ENCODE assay signal across 12 mouse cellular contexts in the genomic region with DNA sequence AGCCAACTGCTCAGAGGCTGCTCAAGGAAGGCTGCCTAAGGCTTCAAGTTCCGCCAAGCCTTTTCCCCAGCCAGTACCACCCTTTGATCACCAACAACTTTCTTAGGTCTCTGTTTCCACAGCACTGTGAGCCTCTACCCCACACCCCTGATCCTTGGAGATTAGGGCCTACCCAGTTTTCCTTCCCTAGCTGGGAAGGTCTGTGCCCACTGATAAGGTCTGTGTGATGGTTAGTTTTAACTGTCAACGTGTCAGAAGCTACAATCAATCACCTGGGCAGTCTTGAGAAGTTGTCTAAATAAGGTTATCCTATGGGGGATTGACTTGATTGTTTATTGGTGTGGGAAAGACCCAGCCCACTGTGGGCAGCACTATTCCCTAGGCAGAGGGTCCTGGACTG. TPM values are rescaled to one million over a fixed set of nuclear protein-coding genes. Genes with fewer than 3 reads are reported as not detected.
A peak's percentile ranks its signal among the peaks of the same experiment; 100 is the strongest.
DNase-seq lines count a peak whose midpoint lies in the region; ATAC-seq and TF ChIP-seq lines count a peak whose summit lies in the region.
"Had no signal": no experiment of that assay in that cellular context is flagged by ENCODE, and none has a peak within 500 bp of the region (broad histone marks: within the 10 kb centered on the region; RNA-seq: fewer than 3 reads in every experiment).

No protein-coding gene starts in this region.

- no peaks in the 10 kb centered on the region for H3K27me3 ChIP-seq in lung, embryonic 14.5 days (ENCODE audit: insufficient read depth, low read length)
- H3K27me3 ChIP-seq in intestine, embryonic 16.5 days (replicated peaks; ENCODE audit: control insufficient read depth, insufficient read depth, low read length): no peaks in the 10 kb centered on the region
- H3K27me3 ChIP-seq: neural tube, embryonic 13.5 days had no signal

- TF ChIP-seq CTCF in lung, embryonic 14.5 days (IDR thresholded peaks at IDR 0.05; ENCODE audit: low read depth): no peak

- H3K4me3 ChIP-seq in lung, embryonic 14.5 days (ENCODE audit: low read depth, low read length): no peak overlapping the region
- no peak overlapping the region for H3K4me3 ChIP-seq in intestine, embryonic 16.5 days (ENCODE audit: low read length)
- H3K4me3 ChIP-seq: left cerebral cortex, adult 2 months; neural tube, embryonic 13.5 days had no signal

- peaks cover 20% of the 10 kb centered on the region for H3K4me1 ChIP-seq in lung, embryonic 14.5 days (ENCODE audit: insufficient read depth)
- H3K4me1 ChIP-seq in intestine, embryonic 16.5 days (ENCODE audit: control insufficient read depth, insufficient read depth, low read length): peaks cover 24% of the 10 kb centered on the region

- H3K36me3 ChIP-seq in lung, embryonic 14.5 days (ENCODE audit: insufficient read depth): peaks cover 12% of the 10 kb centered on the region; the same call in 1 of the 2 replicates
- H3K36me3 ChIP-seq in intestine, embryonic 16.5 days (ENCODE audit: control insufficient read depth, insufficient read depth, low read length): no peaks in the 10 kb centered on the region
- H3K36me3 ChIP-seq: neural tube, embryonic 13.5 days had no signal

- 0 out of 2 replicates have a peak, but pooled peaks have one; percentile 14 for ATAC-seq in lung, embryonic 14.5 days (ENCODE audit: insufficient read depth)
- ATAC-seq in intestine, embryonic 16.5 days: peak; percentile 23; the same call in 1 of the 2 replicates
- peak; percentile 88 for ATAC-seq in megakaryocyte-erythroid progenitor cell, adult 5-6 weeks (replicated peaks; ENCODE audit: low FRiP score, low TSS enrichment, poor library complexity, severe bottlenecking)

- H3K27ac ChIP-seq in lung, embryonic 14.5 days (ENCODE audit: low read depth): peak overlapping the region; percentile 93
- H3K27ac ChIP-seq in intestine, embryonic 16.5 days (ENCODE audit: low read length): peak overlapping the region; percentile 90
- H3K27ac ChIP-seq: left cerebral cortex, adult 2 months; neural tube, embryonic 13.5 days had no signal

- H3K4me2 ChIP-seq in lung, embryonic 14.5 days: no peak overlapping the region; the same call in 1 of the 2 replicates
- H3K4me2 ChIP-seq in intestine, embryonic 16.5 days (ENCODE audit: low read depth, low read length): no peak overlapping the region
- H3K4me2 ChIP-seq: midbrain, embryonic 11.5 days; neural tube, embryonic 13.5 days had no signal

- DNase-seq in lung, embryonic 14.5 days: no peak
- no peak for DNase-seq in lung, adult 18-20 months
- peak; percentile 84 for DNase-seq in c-Kit-positive CD71-positive TER-119-positive erythroid progenitor cells, embryonic 14.5 days (ENCODE audit: low spot score)
- no peak for DNase-seq in frontal cortex, postnatal 36 days (ENCODE audit: low spot score in 2 of 2)
- DNase-seq in cerebellum, postnatal 14 days: no peak
- no peak for DNase-seq in embryo, embryonic 10.5 days (ENCODE audit: low spot score)
- DNase-seq: kidney, adult 11 months had no signal

- H3K9ac ChIP-seq in lung, embryonic 14.5 days: no peak overlapping the region
- H3K9ac ChIP-seq in intestine, embryonic 16.5 days (ENCODE audit: low read depth, low read length): 0 out of 2 replicates have a peak overlapping the region, but pooled peaks have one; percentile 30
- H3K9ac ChIP-seq: neural tube, embryonic 13.5 days had no signal

- H3K9me3 ChIP-seq in lung, embryonic 14.5 days (ENCODE audit: low read depth, low read length): no peaks in the 10 kb centered on the region
- H3K9me3 ChIP-seq in intestine, embryonic 16.5 days (ENCODE audit: control insufficient read depth, low read length): no peaks in the 10 kb centered on the region
- H3K9me3 ChIP-seq: neural tube, embryonic 13.5 days had no signal

- 50% methylated on average over 2 of the region's 2 CpGs for WGBS in lung, embryonic 14.5 days
- 63% methylated on average over 2 of the region's 2 CpGs for WGBS in intestine, embryonic 16.5 days

RNA-seq across cellular contexts. Expression of gene Piezo1, which starts 13.3 kb away (rescaled TPM):
- polyA plus RNA-seq in lung, embryonic 14.5 days (2014; fragmentation: Nextera tagmentation; extraction: Ambion mirVana): 26.6 and 27.7 TPM in 2 replicates
- 9.8 and 11.3 TPM in 2 replicates for polyA plus RNA-seq in intestine, embryonic 16.5 days (2015; fragmentation: Nextera tagmentation; extraction: Ambion mirVana)
- 84.0 and 93.5 TPM in 2 replicates for total RNA-seq in megakaryocyte-erythroid progenitor cell, adult 5-6 weeks (2014; fragmentation: Nextera tagmentation)
- 31.1 and 31.5 TPM in 2 replicates for total RNA-seq in megakaryocyte-erythroid progenitor cell, adult 5-6 weeks (2017)

RNA-seq across cellular contexts. Expression of gene Cdt1, which starts 30.0 kb away (rescaled TPM):
- polyA plus RNA-seq in lung, embryonic 14.5 days (2014; fragmentation: Nextera tagmentation; extraction: Ambion mirVana): 47.1 and 50.3 TPM in 2 replicates
- 36.2 and 40.0 TPM in 2 replicates for polyA plus RNA-seq in intestine, embryonic 16.5 days (2015; fragmentation: Nextera tagmentation; extraction: Ambion mirVana)
- 133 and 150 TPM in 2 replicates for total RNA-seq in megakaryocyte-erythroid progenitor cell, adult 5-6 weeks (2014; fragmentation: Nextera tagmentation)
- 34.5 and 70.6 TPM in 2 replicates for total RNA-seq in megakaryocyte-erythroid progenitor cell, adult 5-6 weeks (2017)

RNA-seq across cellular contexts. Expression of gene Aprt, which starts 38.9 kb away (rescaled TPM):
- polyA plus RNA-seq in lung, embryonic 14.5 days (2014; fragmentation: Nextera tagmentation; extraction: Ambion mirVana): 338 and 366 TPM in 2 replicates
- 736 and 778 TPM in 2 replicates for polyA plus RNA-seq in intestine, embryonic 16.5 days (2015; fragmentation: Nextera tagmentation; extraction: Ambion mirVana)
- 228 and 254 TPM in 2 replicates for total RNA-seq in megakaryocyte-erythroid progenitor cell, adult 5-6 weeks (2014; fragmentation: Nextera tagmentation)
- total RNA-seq in megakaryocyte-erythroid progenitor cell, adult 5-6 weeks (2017): 55.1 and 106 TPM in 2 replicates

Comparison
In these comparisons a context has a peak if more than half of its experiments do, and no peak if none do; other contexts are left out.
1. ATAC-seq: peak in every context shown above with its lines; median percentile 88 in megakaryocyte-erythroid progenitor cell, adult 5-6 weeks; 23 in intestine, embryonic 16.5 days; 14 in lung, embryonic 14.5 days.